Mouse (Mus musculus): Measurements from ENCODE around the gene Pus10. TPM values are rescaled to one million over a fixed set of nuclear protein-coding genes. Genes with fewer than 3 reads are reported as not detected.
A peak's percentile ranks its signal among the peaks of the same experiment; 100 is the strongest.

Gene Pus10
- 19.9 and 27.1 TPM in 2 replicates for polyA plus RNA-seq (2014; fragmentation: Nextera tagmentation; extraction: Ambion mirVana)

- Histone ChIP-seq H3K27ac (ENCODE audit: low read depth, low read length) (peak within 1 kb of the TSS; percentile 88), H3K9me3 (ENCODE audit: control insufficient read depth, low read length) (no peaks in the 10 kb centered on the region), H3K4me1 (ENCODE audit: control insufficient read depth, insufficient read depth, low read length) (no peaks in the 10 kb centered on the region), H3K27me3 (ENCODE audit: control insufficient read depth, insufficient read depth, low read length) (no peaks in the 10 kb centered on the region), H3K9ac (ENCODE audit: low read depth, low read length) (peak within 1 kb of the TSS; percentile 93), H3K4me2 (replicated peaks; ENCODE audit: low read depth, low read length) (peak within 1 kb of the TSS; percentile 67), H3K36me3 (ENCODE audit: control insufficient read depth, insufficient read depth, low read length) (peaks cover 3% of the 10 kb centered on the region; the same call in 1 of the 2 replicates), H3K4me3 (ENCODE audit: low read length) (peak within 1 kb of the TSS; percentile 90)
- WGBS = under 1% methylated on average over 40 of the region's 40 CpGs
- peak; percentile 63; the same call in 1 of the 2 replicates for ATAC-seq (ENCODE audit: low FRiP score, low TSS enrichment)
These were observed at the start of gene Pus10 for GRCm38 (mm10) chr11:23665311-23665786. Gene Pus10, plus strand, starts transcription at chr11:23665674.

GRCm38 (mm10) chr11:23618995-23619394 lies 46.5 kb upstream of the Pus10 start:
- ATAC-seq (ENCODE audit: low FRiP score, low TSS enrichment) = no peak
- Histone ChIP-seq H3K4me2 (replicated peaks; ENCODE audit: low read depth, low read length) (no peak overlapping the region), H3K9ac (ENCODE audit: low read depth, low read length) (no peak overlapping the region), H3K9me3 (ENCODE audit: control insufficient read depth, low read length) (no peaks in the 10 kb centered on the region), H3K4me1 (ENCODE audit: control insufficient read depth, insufficient read depth, low read length) (no peaks in the 10 kb centered on the region), H3K27me3 (ENCODE audit: control insufficient read depth, insufficient read depth, low read length) (no peaks in the 10 kb centered on the region), H3K4me3 (ENCODE audit: low read length) (no peak overlapping the region), H3K27ac (ENCODE audit: low read depth, low read length) (no peak overlapping the region), H3K36me3 (ENCODE audit: control insufficient read depth, insufficient read depth, low read length) (peaks cover 14% of the 10 kb centered on the region; the same call in 1 of the 2 replicates)
- 87% methylated on average over 5 of the region's 5 CpGs for WGBS

- H3K36me3 ChIP-seq (ENCODE audit: control insufficient read depth, insufficient read depth, low read length) = peaks cover 11% of the 10 kb centered on the region; the same call in 1 of the 2 replicates
- H3K9me3 ChIP-seq (ENCODE audit: control insufficient read depth, low read length) = no peaks in the 10 kb centered on the region
- no peaks in the 10 kb centered on the region for H3K27me3 ChIP-seq (ENCODE audit: control insufficient read depth, insufficient read depth, low read length)
- no peak for ATAC-seq (ENCODE audit: low FRiP score, low TSS enrichment)
- H3K4me3 ChIP-seq (ENCODE audit: low read length) = no peak overlapping the region
- no peaks in the 10 kb centered on the region for H3K4me1 ChIP-seq (ENCODE audit: control insufficient read depth, insufficient read depth, low read length)
- H3K9ac ChIP-seq (ENCODE audit: low read depth, low read length) = no peak overlapping the region
- no peak overlapping the region for H3K4me2 ChIP-seq (replicated peaks; ENCODE audit: low read depth, low read length)
- H3K27ac ChIP-seq (ENCODE audit: low read depth, low read length) = no peak overlapping the region
These were observed 34.8 kb upstream of the Pus10 start for GRCm38 (mm10) chr11:23630664-23631063.

- under 1% methylated on average over 69 of the region's 103 CpGs for WGBS
- Histone ChIP-seq H3K4me1 (ENCODE audit: control insufficient read depth, insufficient read depth, low read length) (no peaks in the 10 kb centered on the region), H3K4me2 (replicated peaks; ENCODE audit: low read depth, low read length) (peak within 1 kb of the TSS; percentile 76), H3K4me3 (ENCODE audit: low read length) (peak within 1 kb of the TSS; percentile 88), H3K36me3 (ENCODE audit: control insufficient read depth, insufficient read depth, low read length) (peaks cover 5% of the 10 kb centered on the region; the same call in 1 of the 2 replicates), H3K27me3 (ENCODE audit: control insufficient read depth, insufficient read depth, low read length) (no peaks in the 10 kb centered on the region), H3K9me3 (ENCODE audit: control insufficient read depth, low read length) (no peaks in the 10 kb centered on the region), H3K27ac (ENCODE audit: low read depth, low read length) (peak within 1 kb of the TSS; percentile 71), H3K9ac (ENCODE audit: low read depth, low read length) (peak within 1 kb of the TSS; percentile 93)
- peak; percentile 100 for ATAC-seq (ENCODE audit: low FRiP score, low TSS enrichment)
These were observed 32.3 kb upstream of the Pus10 start, which contains the start of gene 0610010F05Rik for GRCm38 (mm10) chr11:23632945-23633878. Gene 0610010F05Rik, minus strand, starts transcription at chr11:23633639.

- ATAC-seq (ENCODE audit: low FRiP score, low TSS enrichment) = peak; percentile 26
- WGBS = 7% methylated on average over 7 of the region's 7 CpGs
- Histone ChIP-seq H3K36me3 (ENCODE audit: control insufficient read depth, insufficient read depth, low read length) (no peaks in the 10 kb centered on the region), H3K4me1 (ENCODE audit: control insufficient read depth, insufficient read depth, low read length) (no peaks in the 10 kb centered on the region), H3K27me3 (ENCODE audit: control insufficient read depth, insufficient read depth, low read length) (no peaks in the 10 kb centered on the region), H3K27ac (ENCODE audit: low read depth, low read length) (no peak overlapping the region), H3K4me2 (replicated peaks; ENCODE audit: low read depth, low read length) (peak overlapping the region; percentile 76), H3K9me3 (ENCODE audit: control insufficient read depth, low read length) (no peaks in the 10 kb centered on the region), H3K9ac (ENCODE audit: low read depth, low read length) (no peak overlapping the region), H3K4me3 (ENCODE audit: low read length) (peak overlapping the region; percentile 88)
These were observed 31.6 kb upstream of the Pus10 start for GRCm38 (mm10) chr11:23633879-23634215.

- no peaks in the 10 kb centered on the region for H3K9me3 ChIP-seq (ENCODE audit: control insufficient read depth, low read length)
- H3K4me2 ChIP-seq (replicated peaks; ENCODE audit: low read depth, low read length) = no peak overlapping the region
- 70% methylated on average over 8 of the region's 8 CpGs for WGBS
- no peaks in the 10 kb centered on the region for H3K4me1 ChIP-seq (ENCODE audit: control insufficient read depth, insufficient read depth, low read length)
- H3K4me3 ChIP-seq (ENCODE audit: low read length) = no peak overlapping the region
- H3K9ac ChIP-seq (ENCODE audit: low read depth, low read length) = no peak overlapping the region
- H3K27ac ChIP-seq (ENCODE audit: low read depth, low read length) = no peak overlapping the region
- H3K36me3 ChIP-seq (ENCODE audit: control insufficient read depth, insufficient read depth, low read length) = no peaks in the 10 kb centered on the region
- no peak for ATAC-seq (ENCODE audit: low FRiP score, low TSS enrichment)
- H3K27me3 ChIP-seq (ENCODE audit: control insufficient read depth, insufficient read depth, low read length) = no peaks in the 10 kb centered on the region
These were observed 30.9 kb upstream of the Pus10 start for GRCm38 (mm10) chr11:23634573-23634972.

- no peaks in the 10 kb centered on the region for H3K27me3 ChIP-seq (ENCODE audit: control insufficient read depth, insufficient read depth, low read length)
- H3K4me3 ChIP-seq (ENCODE audit: low read length) = no peak overlapping the region
- H3K9me3 ChIP-seq (ENCODE audit: control insufficient read depth, low read length) = no peaks in the 10 kb centered on the region
- H3K4me2 ChIP-seq (replicated peaks; ENCODE audit: low read depth, low read length) = no peak overlapping the region
- H3K27ac ChIP-seq (ENCODE audit: low read depth, low read length) = no peak overlapping the region
- peaks cover 21% of the 10 kb centered on the region for H3K36me3 ChIP-seq (ENCODE audit: control insufficient read depth, insufficient read depth, low read length)
- no peaks in the 10 kb centered on the region for H3K4me1 ChIP-seq (ENCODE audit: control insufficient read depth, insufficient read depth, low read length)
- no peak overlapping the region for H3K9ac ChIP-seq (ENCODE audit: low read depth, low read length)
- no peak for ATAC-seq (ENCODE audit: low FRiP score, low TSS enrichment)
These were observed 18.0 kb upstream of the Pus10 start for GRCm38 (mm10) chr11:23647431-23647830.

GRCm38 (mm10) chr11:23647835-23648234 lies 17.6 kb upstream of the Pus10 start:
- H3K9me3 ChIP-seq (ENCODE audit: control insufficient read depth, low read length) = no peaks in the 10 kb centered on the region
- H3K4me2 ChIP-seq (replicated peaks; ENCODE audit: low read depth, low read length) = no peak overlapping the region
- H3K4me3 ChIP-seq (ENCODE audit: low read length) = no peak overlapping the region
- peaks cover 21% of the 10 kb centered on the region for H3K36me3 ChIP-seq (ENCODE audit: control insufficient read depth, insufficient read depth, low read length)
- 95% methylated on average over 3 of the region's 3 CpGs for WGBS
- H3K27me3 ChIP-seq (ENCODE audit: control insufficient read depth, insufficient read depth, low read length) = no peaks in the 10 kb centered on the region
- no peak overlapping the region for H3K9ac ChIP-seq (ENCODE audit: low read depth, low read length)
- no peak for ATAC-seq (ENCODE audit: low FRiP score, low TSS enrichment)
- H3K4me1 ChIP-seq (ENCODE audit: control insufficient read depth, insufficient read depth, low read length) = no peaks in the 10 kb centered on the region
- H3K27ac ChIP-seq (ENCODE audit: low read depth, low read length) = no peak overlapping the region

- no peak for ATAC-seq (ENCODE audit: low FRiP score, low TSS enrichment)
- 61% methylated on average over 3 of the region's 3 CpGs for WGBS
These were observed 11.8 kb upstream of the Pus10 start for GRCm38 (mm10) chr11:23653666-23654065.

More at GRCm38 (mm10) chr11:23653666-23654065, 11.8 kb upstream of the Pus10 start:
- H3K9me3 ChIP-seq (ENCODE audit: control insufficient read depth, low read length) = no peaks in the 10 kb centered on the region
- H3K4me3 ChIP-seq (ENCODE audit: low read length) = no peak overlapping the region
- no peak overlapping the region for H3K9ac ChIP-seq (ENCODE audit: low read depth, low read length)
- H3K36me3 ChIP-seq (ENCODE audit: control insufficient read depth, insufficient read depth, low read length) = peaks cover 12% of the 10 kb centered on the region; the same call in 1 of the 2 replicates
- H3K27ac ChIP-seq (ENCODE audit: low read depth, low read length) = no peak overlapping the region
- no peak overlapping the region for H3K4me2 ChIP-seq (replicated peaks; ENCODE audit: low read depth, low read length)
- H3K4me1 ChIP-seq (ENCODE audit: control insufficient read depth, insufficient read depth, low read length) = no peaks in the 10 kb centered on the region
- no peaks in the 10 kb centered on the region for H3K27me3 ChIP-seq (ENCODE audit: control insufficient read depth, insufficient read depth, low read length)

Data from kidney, embryonic 14.5 days (tissue).